Mouse (Mus musculus): Measurements from ENCODE around the gene Macc1.

GRCm38 (mm10) chr12:119271964-119272363 lies 42.1 kb upstream of the Macc1 start:
- no peak for TF ChIP-seq POLR2A (IDR thresholded peaks at IDR 0.05; ENCODE audit: insufficient read depth, low read depth, low read length)
- 0 out of 2 replicates have a peak, but pooled peaks have one; percentile 10 for TF ChIP-seq CTCF (IDR thresholded peaks at IDR 0.05)
- no peak for TF ChIP-seq EP300 (IDR thresholded peaks at IDR 0.05; ENCODE audit: insufficient read depth, low read depth, low read length)

Measured in heart, adult 2 months (tissue).